Mouse (Mus musculus) macrophage (primary cell): Measurements from ENCODE around the gene Copb1. TPM values are rescaled to one million over a fixed set of nuclear protein-coding genes. Genes with fewer than 3 reads are reported as not detected.

Experiments
- polyA plus RNA-seq: library from polyadenylated mRNA; stranded (reverse); fragments of 250-400 nt; gene quantifications from 3 replicates; pipeline ENCODE4 v1.2.4, GENCODE M21; 2018; ENCODE audit warnings: inconsistent platforms

The Copb1 gene
- polyA plus RNA-seq, 1 experiment from 2014 or later = 90.6 TPM

Other genes with a start within 250 kb of the Copb1 start
- 2.1 to 4.8 TPM (median 2.7 TPM) in 3 replicates for gene Rras2, start 136.9 kb downstream of the Copb1 start, polyA plus RNA-seq
- 137 to 223 TPM (median 152 TPM) in 3 replicates for gene Psma1, start 21.4 kb upstream of the Copb1 start, polyA plus RNA-seq
- gene Pde3b, start 160.6 kb upstream of the Copb1 start, polyA plus RNA-seq = 4.1 to 9.2 TPM (median 5.3 TPM) in 3 replicates